Mouse (Mus musculus) testis, adult 2 months (tissue): ENCODE measurements at regions not wholly inside any gene's neighbourhood (a gene's known extent, or its start where the extent isn't known, plus 50 kb on each side); places are given as distances from the start of the nearest gene placed in this dataset.

Source experiments
- CTCF ChIP-seq: fragments of 200-500 bp; IDR thresholded peaks from 2 replicates; pipeline ENCODE4 v1.5.1; 2012; ENCODE audit warnings: low read depth, mild to moderate bottlenecking, inconsistent platforms, low read length, moderate library complexity; ENCODE audit not compliant: control insufficient read depth, insufficient read depth, insufficient replicate concordance
- POLR2A ChIP-seq: fragments of 200-500 bp; IDR thresholded peaks from 2 replicates; pipeline ENCODE4 v1.6.1; 2012; ENCODE audit warnings: low read depth, mild to moderate bottlenecking, inconsistent platforms, low read length, moderate library complexity; ENCODE audit not compliant: control insufficient read depth

DNA sequence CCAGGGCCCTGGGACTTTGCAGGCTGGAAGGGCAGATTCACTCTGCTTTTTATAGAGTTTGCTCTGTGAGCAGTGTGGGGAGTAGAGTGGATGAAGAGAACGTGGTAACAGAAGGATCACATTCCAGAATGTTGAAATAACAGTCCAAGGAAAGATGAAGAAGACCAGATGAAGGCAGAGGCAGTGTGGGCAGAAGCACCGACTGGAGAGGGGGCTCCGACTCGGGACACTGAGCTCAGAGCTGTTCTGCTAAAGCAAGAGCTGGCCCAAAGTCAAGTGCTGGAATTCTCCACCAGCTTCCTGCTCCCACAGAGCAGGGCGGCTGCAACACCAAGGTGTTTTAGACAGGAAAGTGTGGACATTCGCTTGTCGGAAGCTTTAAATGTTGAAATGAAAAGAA, 230.9 kb upstream of the Nr4a3 start:
- TF ChIP-seq CTCF (no peak), POLR2A (no peak)
